Mouse (Mus musculus) ES-E14 (cell line): ENCODE data around the gene Gm17660. TPM values are rescaled to one million over a fixed set of nuclear protein-coding genes. Genes with fewer than 3 reads are reported as not detected.

Experiments
- DNase-seq: peaks from one replicate; pipeline ENCODE4 v3.0.0-alpha.2; 2013; ENCODE audit warnings: low read depth, low spot score
- H3K27ac ChIP-seq: 2 replicates; pipeline ENCODE4 v1.5.1; 2012; ENCODE audit warnings: low read depth, mild to moderate bottlenecking, low read length, moderate library complexity, mixed read lengths; ENCODE audit not compliant: poor library complexity, insufficient read depth, severe bottlenecking
- H3K36me3 ChIP-seq: 2 replicates; pipeline ENCODE4 v1.6.1; 2012; ENCODE audit warnings: mild to moderate bottlenecking, low read length, moderate library complexity, mixed read lengths; ENCODE audit not compliant: control insufficient read depth, poor library complexity, insufficient read depth, severe bottlenecking
- H3K4me1 ChIP-seq, 2 experiments: fragments of 150-350 bp in 1 of 2; sonication (generic) in 1 of 2; 2 replicates each; pipeline ENCODE4 v1.6.1; 2012; ENCODE audit warnings: low read length in 2 of 2, mild to moderate bottlenecking in 1 of 2, mixed read lengths in 1 of 2; ENCODE audit not compliant: control insufficient read depth in 2 of 2, insufficient read depth in 2 of 2, poor library complexity in 1 of 2
- H3K4me3 ChIP-seq, 2 experiments: fragments of 150-350 bp in 1 of 2; sonication (generic) in 1 of 2; 2 replicates each; pipeline ENCODE4 v1.5.1; 2012; ENCODE audit warnings: low read length in 2 of 2, low read depth in 1 of 2, mild to moderate bottlenecking in 1 of 2, mixed read lengths in 1 of 2; ENCODE audit not compliant: insufficient read depth in 1 of 2, poor library complexity in 1 of 2, severe bottlenecking in 1 of 2
- H3K9ac ChIP-seq: 2 replicates; pipeline ENCODE4 v1.6.1; 2012; ENCODE audit warnings: low read depth, mild to moderate bottlenecking, low read length, mixed read lengths; ENCODE audit not compliant: poor library complexity, insufficient read depth, severe bottlenecking
- H3K9me3 ChIP-seq: fragments of 150-350 bp; sonication (generic); 2 replicates; pipeline ENCODE4 v1.6.1; 2012; ENCODE audit warnings: low read depth, mild to moderate bottlenecking, low read length; ENCODE audit not compliant: control insufficient read depth, insufficient read depth
- CHD2 ChIP-seq: IDR thresholded peaks from 2 replicates; pipeline ENCODE4 v1.6.1; 2014; ENCODE audit warnings: mild to moderate bottlenecking, low read depth, low read length, inconsistent platforms
- HCFC1 ChIP-seq: IDR thresholded peaks from 2 replicates; pipeline ENCODE4 v1.6.1; 2012; ENCODE audit warnings: low read length, inconsistent platforms, borderline replicate concordance; ENCODE audit not compliant: insufficient read depth
- MAFK ChIP-seq: IDR thresholded peaks from 2 replicates; pipeline ENCODE4 v1.6.1; 2014; ENCODE audit warnings: mild to moderate bottlenecking, low read depth, low read length, inconsistent platforms; ENCODE audit not compliant: insufficient read depth
- ZC3H11A ChIP-seq: IDR thresholded peaks from 2 replicates; pipeline ENCODE4 v1.6.1; 2012; ENCODE audit warnings: low read depth, mild to moderate bottlenecking, inconsistent platforms, low read length, borderline replicate concordance
- ZNF384 ChIP-seq: IDR thresholded peaks from 2 replicates; pipeline ENCODE4 v1.6.1; 2012; ENCODE audit warnings: low read depth, low read length, inconsistent platforms
- in situ Hi-C, 2 experiments: fragments of 600-800 bp; cut with MboI; formaldehyde crosslinking; loops; one replicate each; pipeline ENCODE4 v1.15.1; 2025; ENCODE audit warnings: low sequenced_read_pairs in 2 of 2, inconsistent platforms in 1 of 2; ENCODE audit not compliant: unreplicated experiment in 2 of 2
- total RNA-seq: library from RNA; depleted of rRNA; stranded (reverse); fragments of 300-350 nt; gene quantifications from 2 replicates; pipeline ENCODE4 v1.2.3, GENCODE M21; 2012

The Gm17660 gene
- total RNA-seq, 1 experiment, result not detected

DNA sequence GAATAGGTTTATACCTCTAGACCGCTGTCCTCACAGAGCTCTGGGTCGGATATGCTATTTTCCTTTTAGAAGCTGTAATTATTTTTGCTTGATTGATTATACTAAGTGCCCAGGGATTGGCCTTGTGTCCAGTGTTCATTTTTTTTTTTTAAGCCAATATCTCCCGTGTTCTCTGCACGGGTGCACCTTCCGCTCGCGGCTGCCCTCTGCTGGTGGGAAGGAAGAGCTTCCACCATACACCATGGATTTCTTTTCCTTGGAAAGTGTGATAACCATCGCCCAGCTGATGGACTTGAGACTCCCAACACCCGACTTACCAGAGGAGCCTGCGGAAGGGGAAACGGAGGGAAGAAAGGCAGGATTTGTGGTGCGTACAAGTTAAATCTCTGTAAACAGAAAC lies 3.0 kb downstream of the Gm17660 start:
- H3K27ac ChIP-seq, result no peak overlapping the region
- in situ Hi-C loops, result no loop called here
- no peak for DNase-seq
- H3K9me3 ChIP-seq, result no peaks in the 10 kb centered on the region
- no peak overlapping the region for H3K9ac ChIP-seq
- H3K4me3 ChIP-seq, result no peak overlapping the region
- TF ChIP-seq ZC3H11A (no peak), ZNF384 (peak; percentile 64; the same call in 1 of the 2 replicates)
- H3K4me1 ChIP-seq, result peaks cover 0 to 3% of the 10 kb centered on the region in 2 experiments; a peak in 2 of 4 replicates
- no peaks in the 10 kb centered on the region for H3K36me3 ChIP-seq

DNA sequence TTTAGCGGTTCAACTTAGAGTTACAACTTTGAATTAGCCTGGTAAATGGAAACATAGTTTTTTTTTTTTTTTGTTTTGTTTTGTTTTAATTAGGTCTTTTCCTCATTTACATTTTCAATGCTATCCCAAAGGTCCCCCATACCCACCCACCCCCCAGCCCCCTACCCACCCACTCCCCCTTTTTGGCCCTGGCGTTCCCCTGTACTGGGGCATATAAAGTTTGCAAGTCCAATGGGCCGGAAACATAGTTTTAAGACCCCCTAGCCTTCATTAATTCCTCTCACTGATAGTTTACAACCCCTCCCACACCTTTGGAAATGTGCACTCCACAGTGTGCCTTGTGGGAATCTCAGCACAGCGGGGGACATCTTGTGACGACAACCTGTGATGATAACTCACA lies 3.8 kb downstream of the Gm17660 start:
- TF ChIP-seq ZNF384 (no peak), MAFK (no peak), ZC3H11A (no peak), HCFC1 (no peak), CHD2 (no peak)
- Histone ChIP-seq H3K9me3 (no peaks in the 10 kb centered on the region), H3K4me3 (no peak overlapping the region), H3K4me1 (peaks cover 0 to 3% of the 10 kb centered on the region in 2 experiments; a peak in 2 of 4 replicates), H3K36me3 (no peaks in the 10 kb centered on the region), H3K27ac (no peak overlapping the region), H3K9ac (no peak overlapping the region)
- in situ Hi-C loops, result no loop called here
- DNase-seq, result no peak

DNA sequence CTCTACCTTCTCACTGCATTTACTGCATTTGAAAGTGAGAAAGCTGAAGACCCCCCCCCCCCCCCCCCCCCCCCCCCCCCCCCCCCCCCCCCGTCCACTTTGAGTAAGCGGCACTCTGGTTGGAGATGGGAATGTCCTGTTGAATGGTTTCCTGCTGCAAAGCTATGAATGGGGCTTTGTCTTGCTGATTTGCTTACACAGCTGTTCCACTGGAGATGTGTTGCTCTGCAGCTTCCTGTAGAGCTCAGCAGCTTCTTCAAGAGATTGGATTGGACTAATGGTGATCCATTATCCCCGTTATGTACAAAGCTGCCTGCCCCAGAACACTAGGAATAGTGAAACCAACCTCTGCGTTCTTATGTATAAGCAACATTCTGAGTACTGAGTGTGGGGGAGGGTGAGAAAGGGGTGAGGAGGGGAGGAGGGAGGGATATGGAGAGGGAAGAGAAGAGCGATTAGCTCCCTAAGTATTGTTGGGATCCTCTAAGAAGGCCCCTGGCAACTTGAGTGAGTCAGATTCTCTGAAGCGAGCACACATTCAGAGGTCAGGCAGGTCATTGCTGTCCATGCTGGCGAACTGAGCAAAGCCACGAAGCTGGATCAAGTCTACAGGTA lies 5.0 kb downstream of the Gm17660 start:
- Histone ChIP-seq H3K9ac (no peak overlapping the region), H3K4me1 (peaks cover 0 to 3% of the 10 kb centered on the region in 2 experiments; a peak in 2 of 4 replicates), H3K36me3 (no peaks in the 10 kb centered on the region), H3K9me3 (no peaks in the 10 kb centered on the region), H3K4me3 (no peak overlapping the region), H3K27ac (no peak overlapping the region)
- TF ChIP-seq HCFC1 (no peak), MAFK (0 out of 2 replicates have a peak, but pooled peaks have one; percentile 40)
- DNase-seq, result no peak
- in situ Hi-C loops, result no loop called here

DNA sequence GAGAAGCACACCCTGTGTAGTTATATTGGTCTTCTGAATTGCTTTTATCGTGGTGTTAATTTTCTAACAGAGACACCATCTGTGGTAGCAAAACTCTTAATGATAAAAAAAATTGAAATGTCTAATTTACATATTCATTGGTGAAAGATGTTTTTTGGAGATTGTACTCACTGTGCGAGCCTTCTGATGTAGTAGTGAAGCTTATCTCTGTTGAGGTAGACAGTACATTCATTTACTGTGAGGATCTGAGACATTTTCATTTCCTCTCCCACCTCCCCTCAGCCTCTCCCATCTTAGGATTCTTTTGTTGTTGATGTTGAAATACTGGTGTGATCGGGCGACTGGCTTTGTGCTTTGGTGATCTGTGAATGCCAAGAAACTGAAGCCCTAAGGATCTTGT lies 6.4 kb downstream of the Gm17660 start:
- H3K9ac ChIP-seq, result no peak overlapping the region
- no peaks in the 10 kb centered on the region for H3K36me3 ChIP-seq
- in situ Hi-C loops, result no loop called here
- H3K4me1 ChIP-seq, result peaks cover 0 to 3% of the 10 kb centered on the region in 2 experiments; a peak in 2 of 4 replicates
- no peak overlapping the region for H3K4me3 ChIP-seq
- no peak overlapping the region for H3K27ac ChIP-seq
- DNase-seq, result no peak
- TF ChIP-seq ZNF384 (no peak), MAFK (no peak), HCFC1 (no peak), ZC3H11A (no peak), CHD2 (no peak)
- H3K9me3 ChIP-seq, result no peaks in the 10 kb centered on the region

DNA sequence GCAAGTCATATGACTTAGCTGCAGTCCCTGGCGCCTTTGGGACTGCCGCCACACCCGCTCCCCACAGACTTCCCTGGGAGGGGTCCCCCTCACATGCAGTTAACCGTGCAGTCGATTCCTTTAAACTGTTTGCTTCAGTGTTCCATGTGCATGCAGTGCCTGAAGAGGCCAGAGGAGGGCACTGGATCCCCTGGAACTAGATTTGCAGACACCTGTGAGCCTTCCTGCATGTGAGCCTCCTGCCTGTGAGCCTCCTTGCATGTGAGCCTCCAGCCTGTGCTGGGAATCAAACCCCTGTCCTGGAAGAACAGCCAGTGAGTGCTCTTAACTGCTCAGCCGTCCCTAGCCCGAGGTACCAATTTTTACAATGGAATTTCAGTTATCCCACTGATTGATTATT lies 8.7 kb downstream of the Gm17660 start:
- TF ChIP-seq ZNF384 (no peak), ZC3H11A (no peak), HCFC1 (no peak), MAFK (no peak), CHD2 (no peak)
- in situ Hi-C loops, result no loop called here
- no peaks in the 10 kb centered on the region for H3K9me3 ChIP-seq
- DNase-seq, result no peak
- H3K4me1 ChIP-seq, result peaks cover 0 to 3% of the 10 kb centered on the region in 2 experiments; a peak in 2 of 4 replicates
- H3K4me3 ChIP-seq, result no peak overlapping the region
- H3K9ac ChIP-seq, result no peak overlapping the region
- no peak overlapping the region for H3K27ac ChIP-seq
- H3K36me3 ChIP-seq, result peaks cover 8% of the 10 kb centered on the region
